Mouse (Mus musculus) monocyte, adult 59 days (primary cell): ENCODE measurements around the gene Zdhhc22. TPM values are rescaled to one million over a fixed set of nuclear protein-coding genes. Genes with fewer than 3 reads are reported as not detected.

Experiments used
- total RNA-seq, 2 experiments: library from RNA; stranded (reverse); gene quantifications; one replicate each; pipeline ENCODE4 v1.2.4; 2023

Zdhhc22 gene
- not detected for total RNA-seq

DNA sequence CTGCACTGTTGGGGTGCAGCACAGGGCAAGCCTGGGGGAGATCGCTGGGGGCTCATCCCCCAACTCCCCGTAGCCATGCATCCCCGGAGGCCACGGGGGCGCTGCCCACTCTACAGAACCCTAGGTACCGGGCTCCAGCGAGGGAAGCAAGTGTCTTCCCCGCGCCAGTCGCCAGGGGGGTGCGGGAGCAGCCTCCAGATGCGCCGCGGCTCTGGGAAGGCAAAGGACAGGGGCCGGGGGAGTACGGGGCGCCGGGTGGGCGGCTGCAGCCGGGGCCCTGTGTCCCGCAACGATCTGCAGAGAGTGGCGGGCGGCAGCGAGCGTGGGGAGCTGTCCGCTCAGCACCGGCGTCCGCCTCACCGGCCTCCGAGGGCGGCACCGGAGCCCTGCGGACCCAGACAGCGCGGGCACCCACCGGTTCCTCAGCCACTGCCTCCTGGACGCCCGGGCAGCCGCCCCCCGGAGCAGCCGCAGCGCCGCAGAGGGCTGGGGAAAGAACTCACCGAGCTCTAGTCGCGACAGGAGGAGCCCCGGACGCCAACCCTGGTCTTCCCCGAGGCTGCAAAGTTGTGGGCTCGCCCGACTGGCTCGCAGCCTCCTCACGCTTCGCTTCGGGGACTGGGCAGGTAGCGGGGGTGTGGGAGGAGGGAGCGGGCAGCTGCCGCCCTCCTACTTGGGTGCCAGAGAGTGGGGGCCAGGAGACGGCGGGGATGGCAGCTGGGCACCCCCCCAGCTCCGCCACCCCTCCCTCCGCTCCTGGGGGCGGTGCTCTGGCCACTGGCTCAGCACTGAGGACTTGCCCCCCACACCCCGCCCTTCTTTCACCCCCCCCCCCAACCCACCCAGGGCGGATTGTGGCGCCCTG is at the start of gene Zdhhc22:
TSS of gene Zdhhc22 (minus strand) at position 541 of the 865 bp plus-strand sequence.

DNA sequence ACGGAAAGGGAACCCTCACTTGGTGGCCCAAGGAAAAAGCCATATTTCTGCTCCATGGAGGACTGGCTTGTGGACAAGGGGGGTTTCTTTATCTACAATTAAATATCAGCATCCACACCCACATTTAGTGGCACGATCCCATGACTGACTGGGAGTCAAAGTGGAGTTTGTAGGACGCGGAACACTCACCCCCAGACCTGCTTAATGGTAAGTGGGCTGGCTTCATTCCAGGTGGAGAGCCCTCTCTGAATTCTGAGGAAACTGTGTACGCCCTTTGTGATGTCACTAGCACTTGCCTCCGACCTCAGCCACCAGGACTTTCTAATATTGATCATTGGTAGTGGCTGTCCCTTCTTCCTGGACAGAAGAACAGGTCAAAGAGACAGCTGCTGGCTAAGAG is 30.8 kb upstream of the Zdhhc22 start, which contains the start of gene Tmem63c:
TSS of gene Tmem63c (plus strand) at position 301 of the 400 bp plus-strand sequence.

DNA sequence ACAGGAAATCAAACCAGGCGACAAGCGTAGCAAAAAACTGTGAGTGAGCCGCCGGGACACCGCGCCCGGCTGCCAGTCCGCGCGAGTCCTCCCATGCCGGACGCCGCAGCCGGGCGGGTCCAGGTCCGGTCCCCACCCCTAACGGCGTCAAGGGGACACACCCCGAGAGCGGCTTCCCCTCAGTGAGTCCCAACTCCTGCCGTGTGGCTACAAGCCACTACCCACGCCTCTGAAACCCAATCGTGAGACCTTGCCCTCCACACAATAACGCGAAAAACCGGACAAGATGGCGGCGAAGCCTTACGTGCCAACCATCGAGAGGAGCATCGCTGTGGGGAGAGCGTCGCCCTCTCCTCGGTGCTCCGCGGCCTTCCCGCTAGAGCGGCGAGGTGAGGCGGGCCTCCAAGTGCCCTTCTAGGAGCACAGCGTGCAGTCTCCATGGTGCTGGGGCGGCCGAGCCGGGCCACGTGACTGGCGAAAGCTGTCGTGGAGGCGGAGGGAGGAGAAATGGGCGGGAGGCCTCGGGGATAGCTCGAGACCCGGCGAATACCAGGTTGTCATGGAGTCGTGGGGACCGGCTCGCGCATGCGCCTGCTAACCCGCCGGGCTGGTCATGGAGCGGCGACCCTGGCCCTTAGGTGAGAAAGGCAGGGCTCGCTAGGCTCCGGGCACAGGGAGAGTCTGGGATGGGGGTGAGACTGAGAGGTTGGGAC is 43.2 kb downstream of the Zdhhc22 start, which contains the start of gene Cipc:
TSS of gene Cipc (plus strand) at position 182 of the 713 bp plus-strand sequence.

Other genes starting within 250 kb of the Zdhhc22 start
- 10 to 100 TPM; 23.8 to 26.1 TPM for gene Irf2bpl, start 105.6 kb downstream of the Zdhhc22 start, total RNA-seq
- 10 to 100 TPM; 13.9 TPM for gene Cipc, start 43.4 kb downstream of the Zdhhc22 start, total RNA-seq
- not detected for gene Tmem63c, start 30.9 kb upstream of the Zdhhc22 start, total RNA-seq
- gene Ngb, start 112.1 kb upstream of the Zdhhc22 start, total RNA-seq: under 1 TPM in 1 of 2 experiments, not detected in 1; 0.79 TPM
- gene Gstz1, start 156.7 kb upstream of the Zdhhc22 start, total RNA-seq: 1 to 10 TPM; 7.6 to 8.5 TPM
- gene Pomt2, start 157.5 kb upstream of the Zdhhc22 start, total RNA-seq: 1 to 10 TPM; 5.0 to 5.6 TPM
- gene Samd15, start 209.3 kb upstream of the Zdhhc22 start, total RNA-seq: not detected
- gene Tmed8, start 210.0 kb upstream of the Zdhhc22 start, total RNA-seq: 1 to 10 TPM; 7.0 to 7.2 TPM
- gene Noxred1, start 248.3 kb upstream of the Zdhhc22 start, total RNA-seq: under 1 TPM; 0.50 to 0.61 TPM